Mouse (Mus musculus): ENCODE data around the gene Hist1h3b. TPM values are rescaled to one million over a fixed set of nuclear protein-coding genes. Genes with fewer than 3 reads are reported as not detected.
"Not testable (repeated sequence)": the region's sequence is repeated elsewhere in the genome, so short reads cannot be mapped to it uniquely, and the experiment has no call there.

Hist1h3b gene
- polyA plus RNA-seq, 1 experiment from 2014 or later = 5.8 TPM

DNA sequence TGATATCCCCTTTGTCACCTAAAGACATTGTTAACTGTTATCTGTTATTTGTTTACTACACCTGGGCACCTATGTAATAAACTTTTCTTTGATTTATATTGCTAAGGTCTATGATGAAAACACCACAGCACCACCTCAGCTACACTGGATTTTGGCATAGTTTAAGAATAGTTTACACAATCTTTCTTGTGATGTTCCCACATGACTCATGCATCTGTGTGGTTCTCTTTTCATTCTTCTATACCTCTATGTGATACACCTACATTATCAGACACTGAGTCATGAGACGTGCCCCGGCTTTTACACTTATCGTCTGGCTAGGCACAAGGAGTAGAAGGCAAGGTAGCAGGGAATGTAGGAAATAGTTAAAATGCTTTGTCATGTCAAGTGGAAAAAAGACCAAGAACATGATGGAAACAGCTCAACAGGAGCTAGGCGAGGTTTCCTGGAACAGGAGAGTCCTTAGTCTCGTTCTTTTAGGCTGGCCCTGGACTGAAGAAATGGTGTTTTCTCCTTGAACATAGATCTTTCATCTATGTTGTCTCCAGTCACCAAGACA lies 2.4 kb upstream of the Hist1h3b start:
- peaks cover 5% of the 10 kb centered on the region; the same call in 1 of the 2 replicates for H3K4me1 ChIP-seq
- 92% methylated on average over 5 of the region's 5 CpGs for WGBS
- H3K4me2 ChIP-seq (replicated peaks) = no peak overlapping the region
- no peak overlapping the region for H3K9ac ChIP-seq
- H3K4me3 ChIP-seq = no peak overlapping the region
- H3K27ac ChIP-seq = no peak overlapping the region
- H3K36me3 ChIP-seq = no peaks in the 10 kb centered on the region
- H3K27me3 ChIP-seq (replicated peaks) = no peaks in the 10 kb centered on the region
- H3K9me3 ChIP-seq = no peaks in the 10 kb centered on the region
- no peak for ATAC-seq (ENCODE audit: low FRiP score, low read depth)

DNA sequence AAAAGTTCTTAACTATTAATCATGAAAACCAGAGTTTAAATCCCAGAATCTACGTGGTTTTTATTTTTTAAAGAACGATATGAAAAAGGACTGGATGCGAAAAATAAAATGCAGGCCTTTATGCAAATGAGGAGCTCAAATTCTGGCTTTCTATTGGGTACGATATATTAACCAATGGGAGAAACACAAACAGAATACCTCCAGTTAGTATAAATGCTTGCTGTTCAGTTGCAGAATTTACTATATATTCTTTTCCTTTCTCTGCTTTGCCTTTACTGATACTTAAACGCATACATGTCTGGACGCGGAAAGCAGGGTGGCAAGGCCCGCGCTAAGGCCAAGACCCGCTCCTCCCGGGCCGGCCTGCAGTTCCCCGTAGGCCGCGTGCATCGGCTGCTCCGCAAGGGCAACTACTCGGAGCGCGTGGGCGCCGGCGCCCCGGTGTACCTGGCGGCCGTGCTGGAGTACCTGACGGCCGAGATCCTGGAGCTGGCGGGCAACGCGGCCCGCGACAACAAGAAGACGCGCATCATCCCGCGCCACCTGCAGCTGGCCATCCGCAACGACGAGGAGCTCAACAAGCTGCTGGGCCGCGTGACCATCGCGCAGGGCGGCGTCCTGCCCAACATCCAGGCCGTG lies 1.1 kb upstream of the Hist1h3b start, which contains the start of gene Hist1h2ab:
Gene Hist1h2ab (plus strand): TSS at position 288 of the 639 bp plus-strand sequence.
- not testable (repeated sequence) for H3K9me3 ChIP-seq; H3K27me3 ChIP-seq (replicated peaks); H3K36me3 ChIP-seq; H3K4me1 ChIP-seq
- Histone ChIP-seq H3K4me2 (replicated peaks) (peak within 1 kb of the TSS; percentile 64), H3K27ac (peak within 1 kb of the TSS; percentile 82), H3K9ac (peak within 1 kb of the TSS; percentile 55; the same call in 1 of the 2 replicates), H3K4me3 (peak within 1 kb of the TSS; percentile 35)
- under 1% methylated on average over 32 of the region's 47 CpGs for WGBS
- peak; percentile 34 for ATAC-seq (ENCODE audit: low FRiP score, low read depth)

DNA sequence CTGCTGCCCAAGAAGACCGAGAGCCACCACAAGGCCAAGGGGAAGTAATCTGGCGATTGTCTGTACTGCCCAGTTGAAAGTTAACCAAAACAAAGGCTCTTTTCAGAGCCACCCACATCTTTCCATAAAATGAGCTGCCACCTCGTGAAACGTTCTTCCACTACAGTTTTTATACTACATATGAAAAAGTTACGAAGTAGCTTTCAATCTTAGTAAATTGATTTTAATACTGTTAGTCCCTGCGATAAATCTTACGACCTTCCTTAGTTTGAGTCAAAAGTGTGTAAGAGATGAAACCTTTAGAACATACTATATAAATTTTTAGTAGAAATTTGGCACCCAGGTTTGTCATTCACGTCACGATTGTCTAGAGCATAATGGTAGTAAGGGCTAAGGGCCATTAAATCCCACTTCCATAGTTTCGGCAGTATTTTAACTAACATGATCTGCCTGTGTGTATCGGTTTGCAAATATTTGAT lies 550 bp upstream of the Hist1h3b start:
- peak overlapping the region; percentile 55; the same call in 1 of the 2 replicates for H3K9ac ChIP-seq
- peak overlapping the region; percentile 35 for H3K4me3 ChIP-seq
- WGBS = under 1% methylated on average over 11 of the region's 11 CpGs
- H3K4me1 ChIP-seq = peaks cover 5% of the 10 kb centered on the region; the same call in 1 of the 2 replicates
- H3K27me3 ChIP-seq (replicated peaks) = no peaks in the 10 kb centered on the region
- H3K27ac ChIP-seq = peak overlapping the region; percentile 32; the same call in 1 of the 2 replicates
- no peaks in the 10 kb centered on the region for H3K9me3 ChIP-seq
- no peaks in the 10 kb centered on the region for H3K36me3 ChIP-seq
- ATAC-seq (ENCODE audit: low FRiP score, low read depth) = 0 out of 2 replicates have a peak, but pooled peaks have one; percentile 27
- H3K4me2 ChIP-seq (replicated peaks) = peak overlapping the region; percentile 64

DNA sequence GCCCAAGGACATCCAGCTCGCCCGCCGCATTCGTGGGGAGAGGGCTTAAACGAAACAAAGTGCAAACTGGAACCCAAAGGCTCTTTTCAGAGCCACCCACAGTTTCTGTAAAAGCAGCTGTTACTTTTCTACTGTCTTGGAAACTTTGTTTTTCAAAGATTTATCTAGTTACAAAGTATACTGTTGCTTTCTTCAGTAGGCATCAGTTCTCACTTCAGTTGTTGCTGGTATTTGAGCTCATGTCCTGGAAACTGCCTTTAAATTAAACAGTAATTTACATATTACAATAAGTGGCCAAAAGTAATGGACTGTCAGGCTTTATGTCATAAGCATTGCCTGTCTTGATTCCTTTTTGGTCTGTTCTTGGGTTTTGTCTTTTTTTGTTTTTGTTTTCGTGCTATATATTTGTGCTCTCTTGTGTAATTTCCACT lies 690 bp downstream of the Hist1h3b start:
- 3% methylated on average over 6 of the region's 6 CpGs for WGBS
- Histone ChIP-seq H3K9me3 (no peaks in the 10 kb centered on the region), H3K9ac (peak overlapping the region; percentile 53; the same call in 1 of the 2 replicates), H3K4me3 (peak overlapping the region; percentile 21), H3K4me2 (replicated peaks) (peak overlapping the region; percentile 64), H3K27me3 (replicated peaks) (no peaks in the 10 kb centered on the region), H3K27ac (0 out of 2 replicates have a peak overlapping the region, but pooled peaks have one; percentile 8), H3K36me3 (no peaks in the 10 kb centered on the region), H3K4me1 (peaks cover 8% of the 10 kb centered on the region; the same call in 1 of the 2 replicates)
- no peak for ATAC-seq (ENCODE audit: low FRiP score, low read depth)

DNA sequence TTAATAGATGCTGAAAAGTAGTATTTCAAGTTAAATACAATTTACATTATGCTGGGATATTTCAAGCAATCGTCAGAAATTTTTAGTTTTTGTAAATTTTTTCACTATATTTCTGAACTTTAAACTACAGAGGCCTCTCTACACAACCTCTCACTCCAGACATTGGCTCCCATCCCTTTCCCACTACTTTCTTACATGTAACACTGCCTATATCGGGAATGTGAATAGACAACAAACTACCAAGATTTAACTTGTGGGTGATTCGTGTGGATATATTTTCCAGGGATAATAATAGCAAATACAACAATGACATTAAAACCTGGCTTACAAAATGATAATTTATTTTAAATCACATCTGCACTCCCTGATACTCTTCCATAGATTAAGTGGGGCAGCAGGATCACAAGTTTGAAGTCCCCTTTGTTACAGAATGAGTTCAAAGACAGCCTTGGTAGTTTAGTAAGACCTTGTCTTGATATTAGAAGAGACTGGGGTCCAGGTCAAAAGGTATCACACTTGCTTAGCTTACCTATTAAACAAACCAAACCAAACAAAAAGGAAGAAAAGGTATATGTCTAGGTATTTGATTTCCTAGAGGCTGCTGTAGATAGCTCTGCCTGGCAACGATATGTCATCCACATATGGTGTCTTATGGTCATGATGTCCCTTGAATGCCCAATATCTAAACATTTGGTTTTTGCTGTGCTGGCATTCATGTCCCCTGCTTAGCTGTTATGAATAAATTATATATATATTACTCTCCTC lies 1.4 kb downstream of the Hist1h3b start:
- Histone ChIP-seq H3K9ac (no peak overlapping the region), H3K27me3 (replicated peaks) (no peaks in the 10 kb centered on the region), H3K4me2 (replicated peaks) (peak overlapping the region; percentile 64; the same call in 1 of the 2 replicates), H3K4me1 (peaks cover 3% of the 10 kb centered on the region; the same call in 1 of the 2 replicates), H3K4me3 (no peak overlapping the region), H3K36me3 (no peaks in the 10 kb centered on the region), H3K27ac (no peak overlapping the region), H3K9me3 (no peaks in the 10 kb centered on the region)
- 59% methylated on average over 4 of the region's 4 CpGs for WGBS
- ATAC-seq (ENCODE audit: low FRiP score, low read depth) = no peak

DNA sequence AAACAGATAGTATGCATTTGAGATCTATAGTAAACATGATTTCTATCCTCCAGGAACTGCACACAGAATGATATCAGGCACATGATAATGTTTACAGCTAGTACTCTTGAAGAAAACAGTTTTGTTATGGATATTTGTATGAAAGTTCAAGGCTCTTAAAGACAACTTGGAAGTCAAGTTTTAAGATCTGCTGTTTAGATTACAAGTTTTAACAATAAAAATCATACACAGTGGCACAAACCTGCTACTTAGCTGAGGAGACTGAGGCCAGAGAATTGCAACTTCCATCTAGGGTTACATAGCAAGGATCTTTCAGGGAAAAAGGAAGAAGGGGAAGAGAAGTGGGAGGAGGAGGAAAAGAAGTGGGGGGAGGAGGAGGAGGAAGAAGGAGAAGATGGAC lies 2.9 kb downstream of the Hist1h3b start:
- Histone ChIP-seq H3K36me3 (no peaks in the 10 kb centered on the region), H3K9me3 (no peaks in the 10 kb centered on the region), H3K9ac (no peak overlapping the region), H3K4me1 (peaks cover 3% of the 10 kb centered on the region; the same call in 1 of the 2 replicates), H3K27me3 (replicated peaks) (no peaks in the 10 kb centered on the region), H3K4me2 (replicated peaks) (no peak overlapping the region), H3K4me3 (no peak overlapping the region), H3K27ac (no peak overlapping the region)
- ATAC-seq (ENCODE audit: low FRiP score, low read depth) = no peak

DNA sequence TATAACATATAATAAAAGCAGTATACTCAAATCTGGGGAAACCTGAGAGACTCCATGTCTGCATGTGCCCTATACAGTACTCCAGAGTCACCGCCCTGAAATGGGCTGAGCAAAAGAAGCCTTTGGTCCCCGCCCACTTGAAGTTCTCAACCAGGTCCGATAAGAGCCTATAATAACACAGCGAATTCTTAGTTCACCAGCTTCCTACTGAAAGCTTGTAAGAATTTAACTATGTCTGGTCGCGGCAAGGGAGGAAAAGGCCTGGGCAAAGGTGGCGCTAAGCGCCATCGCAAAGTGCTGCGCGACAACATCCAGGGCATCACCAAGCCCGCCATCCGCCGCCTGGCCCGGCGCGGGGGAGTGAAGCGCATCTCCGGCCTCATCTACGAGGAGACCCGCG lies 4.7 kb downstream of the Hist1h3b start, which contains the start of gene Hist1h4b:
Gene Hist1h4b (plus strand): TSS at position 224 of the 400 bp plus-strand sequence.
- H3K4me2 ChIP-seq (replicated peaks) = peak within 1 kb of the TSS; percentile 62
- H3K27ac ChIP-seq = peak within 1 kb of the TSS; percentile 46; the same call in 1 of the 2 replicates
- no peaks in the 10 kb centered on the region for H3K9me3 ChIP-seq
- H3K9ac ChIP-seq = peak within 1 kb of the TSS; percentile 44
- peaks cover 9% of the 10 kb centered on the region; the same call in 1 of the 2 replicates for H3K4me1 ChIP-seq
- H3K4me3 ChIP-seq = peak within 1 kb of the TSS; percentile 28
- ATAC-seq (ENCODE audit: low FRiP score, low read depth) = peak; percentile 64
- WGBS = under 1% methylated on average over 20 of the region's 22 CpGs
- H3K27me3 ChIP-seq (replicated peaks) = no peaks in the 10 kb centered on the region
- H3K36me3 ChIP-seq = no peaks in the 10 kb centered on the region

DNA sequence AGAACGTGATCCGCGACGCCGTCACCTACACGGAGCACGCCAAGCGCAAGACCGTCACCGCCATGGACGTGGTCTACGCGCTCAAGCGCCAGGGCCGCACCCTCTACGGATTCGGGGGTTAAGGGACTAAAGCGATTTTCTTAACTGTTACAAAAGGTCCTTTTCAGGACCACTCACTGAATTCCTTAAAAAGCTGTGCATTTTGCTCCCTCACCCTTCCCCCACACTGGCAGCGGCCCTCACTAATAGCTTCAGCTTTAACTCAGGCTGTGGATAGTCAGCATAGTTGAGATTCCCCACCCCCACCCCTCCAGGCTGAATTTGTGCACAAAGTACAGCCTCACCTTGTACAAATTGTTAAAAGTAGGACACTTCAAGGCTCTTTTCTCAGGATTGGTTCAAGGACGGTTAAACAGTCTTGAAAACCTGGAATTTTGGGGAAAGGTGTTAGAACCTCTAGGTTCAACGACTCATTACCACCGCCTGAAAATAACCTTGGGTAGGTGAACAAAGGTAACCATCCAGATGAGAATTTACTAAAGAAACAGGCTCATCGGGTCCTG lies 5.2 kb downstream of the Hist1h3b start:
- Histone ChIP-seq H3K27me3 (replicated peaks) (no peaks in the 10 kb centered on the region), H3K9me3 (no peaks in the 10 kb centered on the region), H3K27ac (peak overlapping the region; percentile 46; the same call in 1 of the 2 replicates), H3K4me2 (replicated peaks) (peak overlapping the region; percentile 62), H3K4me3 (peak overlapping the region; percentile 28), H3K4me1 (peaks cover 9% of the 10 kb centered on the region; the same call in 1 of the 2 replicates), H3K9ac (peak overlapping the region; percentile 44), H3K36me3 (no peaks in the 10 kb centered on the region)
- ATAC-seq (ENCODE audit: low FRiP score, low read depth) = no peak
- WGBS = 2% methylated on average over 21 of the region's 23 CpGs

DNA sequence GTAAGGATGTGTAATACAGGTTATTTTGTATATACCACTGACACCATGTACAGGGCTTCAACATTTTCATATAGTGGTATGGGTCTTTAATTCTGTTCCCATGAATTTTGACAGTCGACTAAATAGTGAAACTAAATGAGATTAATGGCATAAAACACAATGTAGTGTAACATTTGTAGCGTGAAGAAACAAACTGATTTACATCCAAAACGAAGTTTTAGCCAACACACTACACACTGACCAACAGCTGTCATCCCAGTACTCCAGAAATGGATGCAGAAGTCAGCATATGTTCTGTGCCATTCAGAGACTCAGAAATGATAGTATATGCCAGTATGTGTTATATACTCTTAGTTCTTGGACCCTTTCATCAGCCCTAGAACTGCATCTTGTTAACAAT lies 5.9 kb downstream of the Hist1h3b start:
- H3K27me3 ChIP-seq (replicated peaks) = no peaks in the 10 kb centered on the region
- H3K36me3 ChIP-seq = no peaks in the 10 kb centered on the region
- no peak overlapping the region for H3K9ac ChIP-seq
- WGBS = 45% methylated on average over 3 of the region's 3 CpGs
- no peak overlapping the region for H3K4me3 ChIP-seq
- no peak overlapping the region; the same call in 1 of the 2 replicates for H3K4me2 ChIP-seq (replicated peaks)
- no peak overlapping the region for H3K27ac ChIP-seq
- peaks cover 9% of the 10 kb centered on the region; the same call in 1 of the 2 replicates for H3K4me1 ChIP-seq
- H3K9me3 ChIP-seq = no peaks in the 10 kb centered on the region
- ATAC-seq (ENCODE audit: low FRiP score, low read depth) = no peak

DNA sequence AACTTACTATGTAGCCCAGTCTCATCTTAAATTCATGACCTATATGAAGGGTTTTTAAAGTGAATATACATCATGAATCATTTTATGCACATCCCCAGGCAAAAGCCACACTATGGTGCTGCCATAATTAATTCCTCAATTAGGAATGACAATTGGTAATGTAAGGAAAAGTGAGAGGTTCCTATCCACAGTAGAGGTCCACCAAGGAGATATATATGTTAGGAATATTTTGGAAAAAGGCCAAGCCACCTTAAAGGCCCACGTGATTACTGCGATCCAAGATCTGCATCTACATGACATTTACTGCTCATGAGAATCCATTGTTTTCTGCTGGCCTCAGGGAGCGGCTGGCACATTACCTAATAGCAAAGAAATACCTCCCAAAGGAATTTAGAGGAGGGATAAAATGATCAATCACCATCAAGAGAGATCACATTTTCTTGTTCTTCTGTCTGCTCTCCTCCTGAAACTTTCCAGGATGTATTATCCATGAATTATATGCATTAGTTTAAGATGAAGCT lies 7.2 kb downstream of the Hist1h3b start:
- 38% methylated on average over 3 of the region's 3 CpGs for WGBS
- Histone ChIP-seq H3K27me3 (replicated peaks) (no peaks in the 10 kb centered on the region), H3K9ac (no peak overlapping the region), H3K27ac (no peak overlapping the region), H3K4me1 (peaks cover 21% of the 10 kb centered on the region), H3K4me3 (no peak overlapping the region), H3K9me3 (no peaks in the 10 kb centered on the region), H3K4me2 (replicated peaks) (no peak overlapping the region), H3K36me3 (no peaks in the 10 kb centered on the region)
- no peak for ATAC-seq (ENCODE audit: low FRiP score, low read depth)

DNA sequence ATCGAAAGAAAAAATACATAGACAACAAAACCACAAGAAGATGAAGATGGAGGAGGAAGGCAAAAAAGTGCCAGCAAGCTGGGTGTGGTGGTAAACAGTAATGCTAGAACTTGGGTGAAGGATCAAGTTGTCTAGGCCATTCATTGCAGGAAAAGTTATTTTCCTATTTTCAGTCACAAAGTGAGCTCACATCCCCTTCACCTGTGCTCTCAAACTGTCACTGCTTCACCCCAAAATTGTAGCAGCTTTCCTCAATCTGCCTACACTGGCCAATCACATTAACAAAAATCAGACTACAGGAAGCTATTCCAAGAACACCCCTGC lies 7.8 kb downstream of the Hist1h3b start:
- no peak overlapping the region for H3K4me3 ChIP-seq
- WGBS = 69% methylated on average over 1 of the region's 1 CpGs

More for the DNA sequence above, 7.8 kb downstream of the Hist1h3b start:
- Histone ChIP-seq H3K4me1 (peaks cover 23% of the 10 kb centered on the region), H3K9me3 (no peaks in the 10 kb centered on the region), H3K9ac (peak overlapping the region; percentile 48; the same call in 1 of the 2 replicates), H3K36me3 (no peaks in the 10 kb centered on the region), H3K4me2 (replicated peaks) (peak overlapping the region; percentile 83), H3K27me3 (replicated peaks) (no peaks in the 10 kb centered on the region), H3K27ac (0 out of 2 replicates have a peak overlapping the region, but pooled peaks have one; percentile 46)
- no peak for ATAC-seq (ENCODE audit: low FRiP score, low read depth)

Measured in neural tube, embryonic 12.5 days (tissue).